Mouse (Mus musculus) limb, embryonic 12.5 days (tissue): ENCODE results near the gene Hspa4. TPM values are rescaled to one million over a fixed set of nuclear protein-coding genes. Genes with fewer than 3 reads are reported as not detected.
"Not testable (repeated sequence)": the region's sequence is repeated elsewhere in the genome, so short reads cannot be mapped to it uniquely, and the experiment has no call there.

Experiments used
- ATAC-seq: fragments of 200-750 bp; cut with Nextera tagmentation; 2 replicates; pipeline ENCODE4 v1.8.0; 2017; ENCODE audit warnings: low read depth, moderate TSS enrichment; ENCODE audit not compliant: insufficient number of reproducible peaks, insufficient read depth, low FRiP score, low TSS enrichment
- H3K27ac ChIP-seq: fragments of 300-500 bp; sonication (generic); 2 replicates; pipeline ENCODE4 v1.5.1; 2016; ENCODE audit warnings: mild to moderate bottlenecking, moderate library complexity
- H3K27me3 ChIP-seq: fragments of 300-500 bp; sonication (generic); 2 replicates; pipeline ENCODE4 v1.6.1; 2016; ENCODE audit warnings: mild to moderate bottlenecking, moderate library complexity
- H3K36me3 ChIP-seq: fragments of 300-500 bp; sonication (generic); 2 replicates; pipeline ENCODE4 v1.6.1; 2016; ENCODE audit warnings: mild to moderate bottlenecking, moderate library complexity
- H3K4me1 ChIP-seq: fragments of 300-500 bp; sonication (generic); replicated peaks from 2 replicates; pipeline ENCODE4 v1.6.1; 2016
- H3K4me2 ChIP-seq: fragments of 300-500 bp; sonication (generic); 2 replicates; pipeline ENCODE4 v1.6.1; 2016; ENCODE audit warnings: mild to moderate bottlenecking, moderate library complexity
- H3K4me3 ChIP-seq: fragments of 300-500 bp; sonication (generic); replicated peaks from 2 replicates; pipeline ENCODE4 v1.5.1; 2016; ENCODE audit warnings: mild to moderate bottlenecking
- H3K9ac ChIP-seq: fragments of 300-500 bp; sonication (generic); replicated peaks from 2 replicates; pipeline ENCODE4 v1.6.1; 2016; ENCODE audit warnings: mild to moderate bottlenecking, moderate library complexity
- H3K9me3 ChIP-seq: fragments of 300-500 bp; sonication (generic); 2 replicates; pipeline ENCODE4 v1.6.1; 2016; ENCODE audit warnings: mild to moderate bottlenecking, moderate library complexity
- WGBS: fragments of 180-500 bp; shearing (Covaris S2); methylation state at CpG from one replicate; pipeline ENCODE4 v1.1.7; 2016; 5-methylcytosine and 5-hydroxymethylcytosine counted together
- polyA plus RNA-seq: library from polyadenylated mRNA; unstranded; fragments of >200 nt; fragmentation: Nextera tagmentation; extraction: Ambion mirVana; gene quantifications from 2 replicates; pipeline ENCODE4 v1.2.1, GENCODE M21; 2016

The Hspa4 gene
- polyA plus RNA-seq, 1 experiment from 2014 or later = 118 TPM

- no peaks in the 10 kb centered on the region for H3K27me3 ChIP-seq
- 82% methylated on average over 7 of the region's 7 CpGs for WGBS
- ATAC-seq = no peak
- no peak overlapping the region for H3K4me2 ChIP-seq
- peaks cover 5% of the 10 kb centered on the region for H3K4me1 ChIP-seq
- H3K4me3 ChIP-seq = no peak overlapping the region
- no peak overlapping the region for H3K27ac ChIP-seq
- no peak overlapping the region for H3K9ac ChIP-seq
- no peaks in the 10 kb centered on the region for H3K9me3 ChIP-seq
- H3K36me3 ChIP-seq = peaks cover 63% of the 10 kb centered on the region
These were observed 30.1 kb upstream of the Hspa4 start for GRCm38 (mm10) chr11:53330325-53330724.

- peaks cover 9% of the 10 kb centered on the region for H3K4me1 ChIP-seq
- WGBS = under 1% methylated on average over 21 of the region's 21 CpGs
- peak within 1 kb of the TSS; percentile 74 for H3K4me3 ChIP-seq
- peak; percentile 91 for ATAC-seq
- peak within 1 kb of the TSS; percentile 84 for H3K9ac ChIP-seq
- peak within 1 kb of the TSS; percentile 75 for H3K4me2 ChIP-seq
- peaks cover 26% of the 10 kb centered on the region for H3K36me3 ChIP-seq
- H3K9me3 ChIP-seq = no peaks in the 10 kb centered on the region
- H3K27me3 ChIP-seq = no peaks in the 10 kb centered on the region
- H3K27ac ChIP-seq = peak within 1 kb of the TSS; percentile 81
These were observed 24.3 kb upstream of the Hspa4 start, which contains the start of gene Zcchc10 for GRCm38 (mm10) chr11:53324512-53324968. TSS of gene Zcchc10 (plus strand) at chr11:53324679.

- H3K4me2 ChIP-seq, H3K27ac ChIP-seq, H3K4me3 ChIP-seq, ATAC-seq, H3K27me3 ChIP-seq, H3K9ac ChIP-seq, H3K9me3 ChIP-seq, H3K4me1 ChIP-seq, H3K36me3 ChIP-seq: not testable (repeated sequence)
- WGBS = 94% methylated on average over 13 of the region's 13 CpGs
These were observed 19.6 kb upstream of the Hspa4 start for GRCm38 (mm10) chr11:53319867-53320266.

GRCm38 (mm10) chr11:53318568-53318967, 18.3 kb upstream of the Hspa4 start:
- 83% methylated on average over 3 of the region's 3 CpGs for WGBS
- not testable (repeated sequence) for H3K27ac ChIP-seq, H3K4me2 ChIP-seq, ATAC-seq, H3K4me1 ChIP-seq, H3K4me3 ChIP-seq, H3K9me3 ChIP-seq, H3K36me3 ChIP-seq, H3K27me3 ChIP-seq, H3K9ac ChIP-seq

GRCm38 (mm10) chr11:53318041-53318440, 17.8 kb upstream of the Hspa4 start:
- ATAC-seq = no peak
- no peak overlapping the region for H3K4me2 ChIP-seq
- H3K4me3 ChIP-seq = no peak overlapping the region

GRCm38 (mm10) chr11:53316996-53317395, 16.7 kb upstream of the Hspa4 start:
- WGBS = 41% methylated on average over 6 of the region's 6 CpGs
- Histone ChIP-seq H3K36me3 (no peaks in the 10 kb centered on the region), H3K4me1 (no peaks in the 10 kb centered on the region), H3K9me3 (no peaks in the 10 kb centered on the region), H3K27ac (no peak overlapping the region), H3K27me3 (no peaks in the 10 kb centered on the region), H3K4me2 (no peak overlapping the region), H3K4me3 (no peak overlapping the region), H3K9ac (no peak overlapping the region; the same call in 1 of the 2 replicates)
- no peak for ATAC-seq

More at GRCm38 (mm10) chr11:53318041-53318440, 17.8 kb upstream of the Hspa4 start:
- Histone ChIP-seq H3K27ac (no peak overlapping the region), H3K9ac (no peak overlapping the region), H3K36me3 (no peaks in the 10 kb centered on the region), H3K27me3 (no peaks in the 10 kb centered on the region), H3K9me3 (no peaks in the 10 kb centered on the region), H3K4me1 (no peaks in the 10 kb centered on the region)
- 61% methylated on average over 7 of the region's 7 CpGs for WGBS

GRCm38 (mm10) chr11:53314770-53315173, 14.5 kb upstream of the Hspa4 start:
- H3K9me3 ChIP-seq = no peaks in the 10 kb centered on the region
- H3K4me1 ChIP-seq = no peaks in the 10 kb centered on the region
- H3K36me3 ChIP-seq = no peaks in the 10 kb centered on the region
- H3K27me3 ChIP-seq = no peaks in the 10 kb centered on the region
- ATAC-seq = no peak
- H3K27ac ChIP-seq = no peak overlapping the region
- H3K4me3 ChIP-seq = no peak overlapping the region
- H3K4me2 ChIP-seq = no peak overlapping the region
- no peak overlapping the region for H3K9ac ChIP-seq
- 26% methylated on average over 1 of the region's 1 CpGs for WGBS

- not testable (repeated sequence) for H3K4me1 ChIP-seq, H3K4me2 ChIP-seq, H3K4me3 ChIP-seq, H3K9me3 ChIP-seq, H3K9ac ChIP-seq, H3K27me3 ChIP-seq, ATAC-seq, H3K36me3 ChIP-seq, H3K27ac ChIP-seq
- 81% methylated on average over 1 of the region's 1 CpGs for WGBS
These were observed 12.6 kb upstream of the Hspa4 start for GRCm38 (mm10) chr11:53312823-53313222.

GRCm38 (mm10) chr11:53311385-53311784, 11.1 kb upstream of the Hspa4 start:
- ATAC-seq = no peak
- H3K9me3 ChIP-seq = no peaks in the 10 kb centered on the region
- 0 out of 2 replicates have a peak, but pooled peaks cover 5% of the 10 kb centered on the region for H3K4me1 ChIP-seq
- no peaks in the 10 kb centered on the region for H3K27me3 ChIP-seq
- H3K27ac ChIP-seq = no peak overlapping the region
- no peak overlapping the region for H3K4me3 ChIP-seq
- 48% methylated on average over 1 of the region's 1 CpGs for WGBS
- no peak overlapping the region for H3K9ac ChIP-seq
- no peaks in the 10 kb centered on the region for H3K36me3 ChIP-seq
- no peak overlapping the region for H3K4me2 ChIP-seq

GRCm38 (mm10) chr11:53308884-53309310, 8.6 kb upstream of the Hspa4 start:
- WGBS = 49% methylated on average over 2 of the region's 2 CpGs
- peak overlapping the region; percentile 35 for H3K27ac ChIP-seq
- no peak overlapping the region for H3K4me3 ChIP-seq
- ATAC-seq = no peak
- H3K27me3 ChIP-seq = no peaks in the 10 kb centered on the region
- H3K9me3 ChIP-seq = no peaks in the 10 kb centered on the region
- H3K9ac ChIP-seq = no peak overlapping the region
- H3K36me3 ChIP-seq = no peaks in the 10 kb centered on the region
- 0 out of 2 replicates have a peak, but pooled peaks cover 5% of the 10 kb centered on the region for H3K4me1 ChIP-seq
- H3K4me2 ChIP-seq = no peak overlapping the region

GRCm38 (mm10) chr11:53308251-53308864, 8.1 kb upstream of the Hspa4 start:
- no peak overlapping the region for H3K9ac ChIP-seq
- H3K36me3 ChIP-seq = no peaks in the 10 kb centered on the region
- H3K27ac ChIP-seq = peak overlapping the region; percentile 35; the same call in 1 of the 2 replicates
- no peak overlapping the region for H3K4me2 ChIP-seq
- 0 out of 2 replicates have a peak, but pooled peaks cover 5% of the 10 kb centered on the region for H3K4me1 ChIP-seq
- no peak overlapping the region for H3K4me3 ChIP-seq
- H3K9me3 ChIP-seq = no peaks in the 10 kb centered on the region
- no peak for ATAC-seq
- H3K27me3 ChIP-seq = no peaks in the 10 kb centered on the region
